Mouse (Mus musculus): ENCODE results near the gene Atf7. TPM values are rescaled to one million over a fixed set of nuclear protein-coding genes. Genes with fewer than 3 reads are reported as not detected.

Atf7 gene
- polyA plus RNA-seq, 1 experiment from 2014 or later = 9.8 TPM

GRCm38 (mm10) chr15:102485853-102486252 is 139.4 kb downstream of the Atf7 start:
- no peaks in the 10 kb centered on the region for H3K9me3 ChIP-seq (ENCODE audit: control insufficient read depth, low read length)
- H3K36me3 ChIP-seq (ENCODE audit: control insufficient read depth, insufficient read depth, low read length) = peaks cover 39% of the 10 kb centered on the region
- no peaks in the 10 kb centered on the region for H3K4me1 ChIP-seq (ENCODE audit: control insufficient read depth, insufficient read depth, low read length)
- H3K4me3 ChIP-seq (ENCODE audit: low read depth, low read length) = no peak overlapping the region
- no peak for ATAC-seq (ENCODE audit: low FRiP score)
- no peak overlapping the region for H3K4me2 ChIP-seq
- no peak overlapping the region for H3K27ac ChIP-seq (ENCODE audit: low read depth, low read length)
- no peaks in the 10 kb centered on the region for H3K27me3 ChIP-seq (ENCODE audit: control insufficient read depth, insufficient read depth, low read length)
- no peak overlapping the region for H3K9ac ChIP-seq (ENCODE audit: low read length)
- 91% methylated on average over 12 of the region's 12 CpGs for WGBS
- DNase-seq (ENCODE audit: low spot score, missing footprints) = no peak

- no peak overlapping the region for H3K4me2 ChIP-seq
- no peak overlapping the region for H3K27ac ChIP-seq (ENCODE audit: low read depth, low read length)
- H3K9me3 ChIP-seq (ENCODE audit: control insufficient read depth, low read length) = no peaks in the 10 kb centered on the region
- no peak overlapping the region for H3K9ac ChIP-seq (ENCODE audit: low read length)
- no peaks in the 10 kb centered on the region for H3K27me3 ChIP-seq (ENCODE audit: control insufficient read depth, insufficient read depth, low read length)
- no peaks in the 10 kb centered on the region for H3K4me1 ChIP-seq (ENCODE audit: control insufficient read depth, insufficient read depth, low read length)
- ATAC-seq (ENCODE audit: low FRiP score) (no peak), DNase-seq (ENCODE audit: low spot score, missing footprints) (no peak)
- WGBS = 94% methylated on average over 3 of the region's 3 CpGs
- H3K36me3 ChIP-seq (ENCODE audit: control insufficient read depth, insufficient read depth, low read length) = peaks cover 36% of the 10 kb centered on the region
- H3K4me3 ChIP-seq (ENCODE audit: low read depth, low read length) = no peak overlapping the region
Measured at GRCm38 (mm10) chr15:102483136-102483535, 142.1 kb downstream of the Atf7 start.

MicroRNAs encoded within 50 kb of the gene (microRNA counts, 519-probe panel; counts per million panel counts)
- microRNA mmu-miR-688 = not detected

Small RNA genes lying within 50 kb of the gene (microRNA-seq; reads per million reads assigned to microRNA genes)
- gene Mir688 = 0.76 reads per million

Other genes starting within 250 kb of the Atf7 start
- 11.2 and 11.7 TPM in 2 replicates for gene Sp1, start 219.3 kb downstream of the Atf7 start, polyA plus RNA-seq (2014; fragmentation: Nextera tagmentation; extraction: Ambion mirVana)
- gene Amhr2, start 180.1 kb downstream of the Atf7 start, polyA plus RNA-seq (2014; fragmentation: Nextera tagmentation; extraction: Ambion mirVana) = 0.37 TPM in 1 of 2 replicates, not detected in the other
- 92.7 and 110 TPM in 2 replicates for gene Prr13, start 166.4 kb downstream of the Atf7 start, polyA plus RNA-seq (2014; fragmentation: Nextera tagmentation; extraction: Ambion mirVana)
- gene Pcbp2, start 154.9 kb downstream of the Atf7 start, polyA plus RNA-seq (2014; fragmentation: Nextera tagmentation; extraction: Ambion mirVana) = 234 and 255 TPM in 2 replicates
- gene Gm10337, start 121.7 kb downstream of the Atf7 start, polyA plus RNA-seq (2014; fragmentation: Nextera tagmentation; extraction: Ambion mirVana) = 6.7 TPM in 1 of 2 replicates, not detected in the other
- gene Map3k12, start 108.4 kb downstream of the Atf7 start, polyA plus RNA-seq (2014; fragmentation: Nextera tagmentation; extraction: Ambion mirVana) = 16.4 and 19.7 TPM in 2 replicates
- 91.2 and 96.6 TPM in 2 replicates for gene Tarbp2, start 107.3 kb downstream of the Atf7 start, polyA plus RNA-seq (2014; fragmentation: Nextera tagmentation; extraction: Ambion mirVana)
- 0.98 and 1.9 TPM in 2 replicates for gene Npff, start 100.5 kb downstream of the Atf7 start, polyA plus RNA-seq (2014; fragmentation: Nextera tagmentation; extraction: Ambion mirVana)
- gene Gm28047, start 397 bp downstream of the Atf7 start, polyA plus RNA-seq (2014; fragmentation: Nextera tagmentation; extraction: Ambion mirVana) = 0.08 TPM in 1 of 2 replicates, not detected in the other
- gene Atp5g2, start 46.9 kb upstream of the Atf7 start, polyA plus RNA-seq (2014; fragmentation: Nextera tagmentation; extraction: Ambion mirVana) = 67.4 and 71.3 TPM in 2 replicates
- 27.5 and 28.3 TPM in 2 replicates for gene Calcoco1, start 96.7 kb upstream of the Atf7 start, polyA plus RNA-seq (2014; fragmentation: Nextera tagmentation; extraction: Ambion mirVana)

Measured in midbrain, embryonic 11.5 days (tissue).